Mouse (Mus musculus): ENCODE results near the gene Zswim1.
"Not testable (repeated sequence)": the region's sequence is repeated elsewhere in the genome, so short reads cannot be mapped to it uniquely, and the experiment has no call there.

Zswim1 gene

GRCm38 (mm10) chr2:164793236-164793635 lies 29.2 kb upstream of the Zswim1 start:
- DNase-seq = peak; percentile 67

- no peak for DNase-seq
Measured at GRCm38 (mm10) chr2:164793772-164794171, 28.7 kb upstream of the Zswim1 start.

DNA sequence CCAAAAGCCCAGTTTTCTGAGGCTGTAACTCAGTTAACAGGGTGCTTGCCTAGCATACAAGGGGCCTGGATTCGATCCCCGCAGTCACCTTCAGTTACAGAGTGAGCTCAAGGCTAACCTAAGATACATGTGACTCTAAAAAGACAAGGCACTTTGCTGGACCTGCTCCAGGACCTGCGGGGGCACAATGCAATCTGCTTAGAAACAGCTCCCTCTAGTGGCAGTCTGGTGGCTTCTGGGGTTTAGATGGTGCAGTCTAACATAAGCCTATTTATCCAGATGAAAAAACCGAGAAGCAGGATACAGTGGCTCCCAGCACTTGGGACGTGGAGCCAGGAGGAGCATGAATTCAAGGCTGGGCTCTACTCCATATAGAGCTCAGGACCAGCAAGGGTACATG lies 28.2 kb upstream of the Zswim1 start:
- DNase-seq = peak; percentile 91

DNA sequence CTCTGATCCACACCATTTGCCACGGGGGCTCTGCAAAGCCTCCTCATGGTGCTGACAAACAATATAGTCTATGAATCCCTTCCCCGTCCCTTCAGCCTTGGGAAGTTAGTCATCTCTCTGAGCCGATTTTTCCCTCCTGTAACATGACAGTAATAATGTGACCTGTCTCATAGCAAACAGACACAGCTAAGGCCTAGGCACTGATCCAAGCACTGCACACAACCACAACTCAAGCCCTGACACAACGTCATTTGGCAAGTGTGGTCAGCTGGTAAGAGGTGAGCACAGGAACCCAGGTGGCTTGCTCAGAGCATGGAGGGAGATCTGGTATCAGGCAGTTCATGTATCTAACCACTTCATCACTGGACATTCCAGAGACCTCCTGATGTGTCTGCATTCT lies 26.6 kb upstream of the Zswim1 start:
- no peak for DNase-seq

- not testable (repeated sequence) for DNase-seq
Measured at GRCm38 (mm10) chr2:164798554-164798953, 23.9 kb upstream of the Zswim1 start.

GRCm38 (mm10) chr2:164800252-164801004 lies 22.1 kb upstream of the Zswim1 start:
- DNase-seq = peak; percentile 56

- DNase-seq = no peak
Measured at GRCm38 (mm10) chr2:164803201-164803920, 19.1 kb upstream of the Zswim1 start.

GRCm38 (mm10) chr2:164803921-164804313 lies 18.6 kb upstream of the Zswim1 start:
- no peak for DNase-seq

GRCm38 (mm10) chr2:164804533-164805331 lies 17.8 kb upstream of the Zswim1 start, which contains the start of the genes Acot8 and Zswim3:
Gene Acot8 (minus strand): TSS chr2:164804882.
Gene Zswim3 (plus strand): TSS chr2:164805098.
- DNase-seq = peak; percentile 99

GRCm38 (mm10) chr2:164805332-164805718 lies 17.2 kb upstream of the Zswim1 start:
- no peak for DNase-seq

DNA sequence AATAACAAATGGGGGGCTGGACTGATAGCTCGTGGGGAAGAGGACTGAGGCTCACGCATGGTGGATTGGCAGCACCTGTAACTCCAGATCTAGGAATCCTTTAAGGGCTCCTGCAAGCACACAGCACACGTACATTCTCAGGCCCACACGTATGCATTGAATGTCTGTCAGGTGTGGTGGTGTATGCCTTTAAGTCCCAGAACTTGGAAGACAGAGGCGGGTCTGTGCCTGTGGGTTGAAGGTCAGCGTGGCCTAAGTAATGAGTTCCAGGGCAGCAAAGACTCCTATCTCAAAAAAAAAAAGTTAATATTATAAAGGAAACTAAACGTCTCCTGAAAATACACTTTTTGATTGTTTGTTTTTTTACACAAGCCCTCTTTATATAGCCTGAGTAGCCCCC lies 15.9 kb upstream of the Zswim1 start:
- no peak for DNase-seq

DNA sequence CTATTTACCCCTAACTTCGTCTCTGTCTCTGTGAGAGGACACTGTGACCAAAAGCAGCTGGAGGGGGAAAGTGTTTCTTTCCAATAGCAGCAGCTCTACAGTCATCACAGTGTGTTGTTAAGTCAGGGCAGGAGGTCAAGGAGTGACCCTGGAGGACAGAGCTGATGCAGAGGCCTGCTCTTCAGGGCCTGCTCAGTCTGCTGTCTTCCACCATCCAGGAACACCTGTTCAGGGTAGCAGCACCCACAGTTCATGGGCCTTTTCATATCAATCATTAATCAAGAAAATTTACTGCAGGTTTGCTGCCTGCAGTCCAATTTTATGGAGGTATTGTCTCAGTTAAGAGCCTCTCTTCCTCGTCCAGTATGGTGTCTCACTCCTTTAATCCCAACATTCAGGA lies 8.9 kb upstream of the Zswim1 start:
- no peak for DNase-seq

DNA sequence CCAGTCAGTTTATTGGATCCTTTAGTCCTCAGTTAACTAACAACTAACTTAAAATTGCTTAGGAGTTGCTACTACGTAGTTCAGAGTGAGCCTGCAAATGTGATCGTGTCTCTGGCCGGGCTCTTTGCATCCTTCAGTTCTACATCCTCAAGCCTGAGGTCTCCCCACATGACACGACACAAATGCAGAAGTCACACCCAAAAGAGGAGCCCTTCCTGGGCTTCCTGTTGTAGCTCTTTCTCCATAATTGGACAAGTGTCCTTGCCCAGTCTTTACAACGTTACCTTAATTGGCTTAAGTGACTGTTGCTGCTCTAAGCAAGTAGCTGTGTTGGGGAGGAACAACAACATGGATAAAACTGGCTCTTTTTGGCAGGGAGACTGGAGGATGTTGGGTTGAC lies 7.1 kb upstream of the Zswim1 start:
- no peak for DNase-seq

GRCm38 (mm10) chr2:164815821-164816220 lies 6.7 kb upstream of the Zswim1 start:
- no peak for DNase-seq

- no peak for DNase-seq
Measured at GRCm38 (mm10) chr2:164817206-164817605, 5.3 kb upstream of the Zswim1 start.

DNA sequence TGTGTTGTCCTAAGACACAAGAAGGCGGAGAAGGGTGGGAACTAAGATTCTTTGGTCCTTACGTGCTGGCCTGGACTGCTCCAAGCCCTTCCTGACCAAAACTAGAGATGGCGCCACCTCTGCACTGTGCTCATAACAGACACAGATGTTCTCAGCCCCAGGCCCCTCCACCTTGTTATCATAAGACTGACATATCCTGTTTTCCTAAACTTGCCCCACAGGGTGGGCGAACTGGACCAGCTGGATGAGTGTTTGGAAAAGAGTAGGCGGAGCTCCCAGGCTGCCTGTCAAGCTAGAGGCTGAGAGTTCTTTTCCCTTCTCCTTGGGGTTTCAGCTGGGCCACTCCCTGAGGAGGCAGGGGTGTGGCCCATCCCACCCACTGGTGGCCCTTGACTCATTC lies 4.8 kb upstream of the Zswim1 start:
- DNase-seq = no peak

DNA sequence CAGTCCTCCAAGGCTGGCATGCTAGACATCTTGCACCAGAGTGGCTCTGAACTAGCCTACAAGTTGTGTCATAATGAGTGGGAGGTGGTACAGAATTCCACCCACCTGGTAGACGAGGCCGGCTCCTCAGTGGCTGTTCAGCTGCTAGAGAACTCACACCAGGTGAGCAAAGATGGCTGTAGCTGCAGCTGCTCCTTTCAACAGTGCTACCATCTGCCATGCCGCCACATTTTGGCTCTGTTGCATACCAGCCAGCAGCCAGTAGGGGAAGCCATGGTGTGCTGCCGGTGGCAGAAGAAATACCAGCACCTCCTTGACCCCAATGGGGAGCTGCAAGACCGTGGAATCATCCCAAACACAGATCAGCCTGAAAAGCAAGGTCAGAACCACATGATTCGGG lies 1.4 kb upstream of the Zswim1 start:
- no peak for DNase-seq

DNA sequence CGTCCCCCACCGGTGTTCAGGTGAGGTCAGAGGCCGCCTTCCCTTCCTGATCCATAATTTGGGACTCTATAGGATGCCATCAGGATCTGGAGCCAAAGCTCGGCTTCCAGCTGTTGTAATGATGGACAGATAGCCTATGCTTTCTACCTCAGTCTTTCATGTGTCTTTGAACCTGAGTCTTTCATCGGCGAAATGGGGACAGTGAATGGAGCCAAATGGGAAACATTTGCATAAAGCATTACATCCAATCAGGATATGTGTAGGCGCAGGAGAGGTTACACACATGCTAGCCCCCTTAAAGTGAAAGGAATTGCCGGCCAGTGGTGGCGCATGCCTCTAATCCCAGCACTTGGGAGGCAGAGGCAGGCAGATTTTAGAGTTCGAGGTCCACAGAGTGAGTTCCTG lies 697 bp downstream of the Zswim1 start:
- DNase-seq = no peak

- no peak for DNase-seq
Measured at GRCm38 (mm10) chr2:164823969-164824368, 1.5 kb downstream of the Zswim1 start.

DNA sequence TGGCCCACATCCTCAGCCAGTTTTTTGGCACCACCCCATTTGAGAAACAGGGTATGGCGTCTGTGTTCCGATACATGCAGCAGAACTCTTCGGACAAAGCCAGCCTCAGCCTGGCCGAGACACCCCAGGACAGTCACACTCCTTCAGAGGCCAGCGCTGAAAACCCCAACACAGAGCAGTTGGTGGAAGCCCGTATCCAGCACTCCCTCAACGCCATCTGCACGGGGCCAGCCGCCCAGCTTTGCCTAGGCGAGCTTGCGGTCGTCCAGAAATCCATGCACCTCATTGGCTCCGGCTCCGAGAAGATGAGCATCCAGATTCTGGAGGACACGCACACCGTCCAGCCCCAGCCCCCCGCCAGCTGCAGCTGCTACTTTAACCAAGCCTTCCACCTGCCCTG lies 3.0 kb downstream of the Zswim1 start:
- no peak for DNase-seq

GRCm38 (mm10) chr2:164827146-164827850 lies 4.8 kb downstream of the Zswim1 start:
- DNase-seq = no peak

DNA sequence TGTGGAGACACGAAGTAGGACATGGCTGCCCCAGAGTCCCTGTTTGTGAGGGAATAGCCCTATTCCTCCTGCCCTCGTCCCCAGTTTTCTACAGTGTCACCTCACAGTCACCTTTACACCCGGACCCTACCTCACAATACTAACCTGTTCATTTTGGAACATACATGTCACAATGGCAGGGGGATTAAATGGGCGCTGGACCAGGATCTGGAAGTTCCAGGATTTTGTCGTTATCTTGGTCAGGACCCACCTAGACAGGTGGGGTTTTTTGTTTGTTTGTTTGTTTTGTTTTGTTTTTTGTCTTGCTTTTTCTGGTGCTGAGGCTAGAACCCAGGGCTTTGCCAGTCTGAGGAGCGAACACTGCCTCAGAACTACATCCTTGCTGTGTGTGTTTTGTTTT lies 6.0 kb downstream of the Zswim1 start, which contains the start of gene Spata25:
Gene Spata25, minus strand, starts transcription at position 101 of the 400 bp plus-strand sequence.
- DNase-seq = no peak

DNA sequence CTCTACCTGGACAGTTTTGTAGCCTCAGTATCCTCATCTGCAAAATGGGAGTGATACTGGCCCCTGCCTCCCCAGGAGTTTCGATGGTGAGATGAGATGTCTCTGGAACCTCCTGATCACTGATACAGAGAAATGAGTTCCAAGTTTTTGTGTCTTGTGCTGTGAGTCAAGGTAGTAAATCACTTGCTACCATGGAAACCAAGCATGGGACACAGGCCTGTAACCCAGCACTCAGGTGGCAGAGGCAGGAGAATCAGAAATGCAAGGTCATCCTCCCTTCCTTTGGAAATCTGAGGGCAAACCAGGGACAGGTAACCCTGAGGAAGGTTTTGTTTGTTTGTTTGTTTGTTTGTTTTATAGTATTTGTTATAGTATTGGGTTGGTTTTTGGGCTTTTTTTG lies 6.6 kb downstream of the Zswim1 start:
- DNase-seq = no peak

Data from kidney, postnatal 14 days (tissue).